Mouse (Mus musculus): ENCODE data around the gene Cxcl12.

DNA sequence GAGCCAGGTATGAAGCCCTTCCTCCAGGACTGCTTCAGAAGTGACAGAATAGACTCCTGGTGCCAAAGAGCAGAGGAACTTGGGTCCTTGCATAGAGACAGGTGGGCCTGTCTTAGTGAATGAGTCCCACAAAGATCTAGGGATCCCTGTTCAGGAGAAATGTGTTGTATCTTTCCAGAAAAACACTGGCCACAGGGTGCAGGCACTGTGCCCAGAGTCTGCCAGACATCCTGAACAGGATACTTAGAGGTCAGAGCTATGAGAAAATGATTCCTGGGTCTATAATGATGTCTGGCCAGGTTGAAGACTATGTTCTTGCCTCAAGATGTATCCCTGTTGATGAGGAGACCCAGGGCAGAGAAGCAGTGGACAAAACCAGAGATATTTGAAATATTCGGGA lies 42.0 kb upstream of the Cxcl12 start:
- no peak for TF ChIP-seq CTCF (IDR thresholded peaks at IDR 0.05; ENCODE audit: extremely low read depth, insufficient read length, insufficient replicate concordance, low read depth, low read length)
- no peak for TF ChIP-seq POLR2A (IDR thresholded peaks at IDR 0.05; ENCODE audit: low read depth, low read length)

Measured in small intestine, adult 2 months (tissue).